Mouse (Mus musculus) urinary bladder, postnatal 4 days (tissue): ENCODE measurements at regions not wholly inside any gene's neighbourhood (a gene's known extent, or its start where the extent isn't known, plus 50 kb on each side); places are given as distances from the start of the nearest gene placed in this dataset.
A peak's percentile ranks its signal among the peaks of the same experiment; 100 is the strongest.

ENCODE experiments used
- DNase-seq, 2 experiments: peaks; one replicate each; pipeline ENCODE4 v3.0.0; 2021 to 2022; ENCODE audit warnings: low spot score in 2 of 2

DNA sequence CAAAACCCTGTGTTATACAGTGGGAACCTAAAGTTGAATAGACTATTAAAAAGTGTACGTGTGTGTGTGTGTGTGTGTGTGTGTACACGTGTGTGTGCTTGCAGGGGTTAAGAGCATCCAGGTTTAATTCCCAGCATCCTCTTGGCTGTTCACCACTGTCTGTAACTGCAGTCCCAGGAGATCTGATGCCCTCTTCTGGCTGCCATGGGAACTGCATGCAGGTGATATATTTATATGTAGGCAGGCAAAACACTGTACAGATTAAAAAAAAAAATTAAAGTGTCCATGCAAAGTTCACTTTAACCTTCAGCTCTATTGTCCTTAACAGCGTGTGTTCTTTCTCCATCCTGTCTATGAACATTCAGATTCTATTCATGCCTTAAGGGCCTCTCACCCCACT, 454.1 kb downstream of the Rnf144b start:
- no peak for DNase-seq

DNA sequence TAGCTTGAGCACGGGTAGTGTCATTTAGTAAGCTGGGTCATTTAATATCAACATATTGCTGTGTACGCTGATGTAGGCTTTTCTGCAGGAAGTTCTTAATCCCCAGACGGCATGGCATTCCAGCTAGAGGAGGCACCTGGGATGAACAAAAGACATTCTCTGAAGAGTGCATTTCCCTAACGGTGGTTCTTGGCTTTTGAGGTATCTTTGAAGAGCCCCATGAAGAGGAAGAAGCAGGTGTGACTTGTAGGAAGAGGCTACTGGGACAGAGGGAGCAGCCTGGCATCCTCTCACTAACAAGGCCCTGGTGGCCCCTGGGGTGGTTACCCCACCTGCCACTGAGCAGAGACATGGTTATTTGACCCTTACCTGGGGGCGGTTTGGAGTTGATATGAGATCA, 457.7 kb downstream of the Rnf144b start:
- no peak for DNase-seq

DNA sequence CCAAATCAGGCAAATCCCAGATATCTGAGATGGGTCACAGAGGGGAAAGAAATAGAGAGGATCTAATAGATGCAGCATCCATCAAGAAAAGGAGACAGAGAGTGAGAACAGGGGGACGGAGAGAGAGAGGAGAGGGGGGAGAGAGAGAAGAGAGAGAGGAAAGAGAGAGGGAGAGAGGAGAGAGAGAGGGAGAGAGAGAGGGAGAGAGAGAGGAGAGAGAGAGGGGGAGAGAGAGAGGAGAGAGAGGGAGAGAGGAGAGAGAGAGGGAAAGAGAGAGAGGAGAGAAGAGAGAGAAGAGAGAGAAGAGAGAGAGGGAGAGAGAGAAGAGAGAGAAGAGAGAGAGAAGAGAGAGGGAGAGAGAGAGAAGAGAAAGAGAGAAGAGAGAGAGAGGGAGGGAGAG, 462.7 kb downstream of the Rnf144b start:
- DNase-seq, result no peak

DNA sequence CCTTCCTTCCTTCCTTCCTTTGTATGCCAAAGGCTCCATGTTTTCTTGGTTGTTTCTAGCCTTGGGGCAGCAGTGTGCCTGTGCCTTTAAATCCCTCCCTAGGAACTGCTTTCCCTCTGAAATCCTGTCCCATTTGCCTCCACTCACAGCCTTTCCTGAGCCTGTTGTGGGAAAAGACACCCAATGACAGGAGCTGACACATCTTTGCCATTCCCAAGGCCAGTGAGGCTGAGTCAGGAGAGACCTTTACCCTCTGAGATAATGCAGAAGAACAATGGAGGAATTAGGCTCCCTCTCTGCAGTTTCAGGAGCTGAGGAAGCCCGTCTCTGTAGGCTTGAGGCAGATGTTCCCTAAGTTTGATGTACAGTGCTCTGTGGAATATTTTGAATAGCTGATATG, 480.2 kb downstream of the Rnf144b start:
- DNase-seq, result no peak

GRCm38 (mm10) chr13:47611439-47611838, 489.0 kb downstream of the Rnf144b start:
- no peak for DNase-seq

DNA sequence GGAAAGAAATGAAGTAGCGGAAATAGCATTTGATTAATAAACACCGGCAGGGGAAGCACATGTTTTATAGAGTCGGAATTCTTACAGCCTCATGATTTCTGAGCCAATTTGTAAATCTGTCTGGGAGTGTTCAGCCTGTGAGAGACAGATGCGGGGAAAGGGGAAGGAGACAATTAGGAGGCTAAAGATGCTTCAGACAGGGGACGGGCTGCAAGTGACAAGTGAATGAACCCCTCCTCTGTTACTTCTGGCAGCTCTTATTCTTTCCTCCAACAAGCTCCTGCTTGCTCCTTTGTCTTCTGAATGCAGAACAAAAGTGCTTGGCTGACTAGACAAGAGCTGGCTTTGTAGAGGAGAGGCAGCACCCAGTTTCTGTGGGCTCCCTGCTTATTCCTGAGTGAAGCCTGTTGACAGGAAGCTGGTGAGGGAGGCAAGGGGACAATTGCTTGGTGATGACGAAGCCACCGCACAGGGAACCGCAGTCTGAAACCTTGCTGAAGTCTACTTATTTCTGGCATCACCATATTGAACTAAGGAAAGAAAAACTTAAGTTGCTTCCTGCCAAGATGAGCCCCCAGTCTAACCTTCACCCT, 514.2 kb downstream of the Rnf144b start:
- no peak for DNase-seq

DNA sequence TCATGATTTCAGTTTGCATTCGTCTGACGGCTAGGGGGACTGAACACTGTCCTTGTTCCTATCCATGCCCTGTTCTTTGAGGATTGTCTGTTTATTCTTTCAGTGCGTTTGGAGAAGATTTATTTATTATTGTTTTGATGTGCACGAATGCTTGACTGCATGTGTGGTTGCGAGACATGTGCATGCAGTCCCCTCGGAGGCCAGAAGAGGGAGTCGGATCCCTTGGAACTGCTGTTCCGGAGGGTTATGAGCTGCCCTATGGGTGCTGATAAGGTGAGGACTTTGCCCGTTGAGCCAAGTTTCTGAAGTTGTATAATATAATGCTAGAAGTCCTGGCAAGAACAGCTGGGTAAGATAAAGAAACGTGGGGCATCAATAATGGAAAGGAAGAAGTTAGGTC, 519.9 kb downstream of the Rnf144b start:
- DNase-seq, result no peak

DNA sequence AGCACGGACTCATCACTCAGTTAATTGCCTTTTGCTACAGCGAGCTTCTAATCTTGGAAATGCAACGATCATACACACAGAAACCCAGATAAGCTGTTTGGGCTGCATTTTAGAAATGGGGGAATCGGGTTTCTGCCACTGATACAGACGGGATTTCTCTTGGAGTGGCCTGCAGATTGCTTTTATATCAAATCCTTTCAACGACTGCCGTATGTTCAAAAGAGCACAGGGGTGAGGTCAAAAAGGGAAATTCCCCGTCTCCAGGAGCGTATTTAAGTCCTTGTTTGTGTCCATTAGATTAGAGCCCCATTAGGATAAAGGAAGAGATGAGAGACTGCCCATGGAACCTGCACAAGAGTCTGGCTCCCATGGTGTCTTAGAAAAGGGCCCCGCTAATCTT, 522.6 kb downstream of the Rnf144b start:
- no peak for DNase-seq

DNA sequence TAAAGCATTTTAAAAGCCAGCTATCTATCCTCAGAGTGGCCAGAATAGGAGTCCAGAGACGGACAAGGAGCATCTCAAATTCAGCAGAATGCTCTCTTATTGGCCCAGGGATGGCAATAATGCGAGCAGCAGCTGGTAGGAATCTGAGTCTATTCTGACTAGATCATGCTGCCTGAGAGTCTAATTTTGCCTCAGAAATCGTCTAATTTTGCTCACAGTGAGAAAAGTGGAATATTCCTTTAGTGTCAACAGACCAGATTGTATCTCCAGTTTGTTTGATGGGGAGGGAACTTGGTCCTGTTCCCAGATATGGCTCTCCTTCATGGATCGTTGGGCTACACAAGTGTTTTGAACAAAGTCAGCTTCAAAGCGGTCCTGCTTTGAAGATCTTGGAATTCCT, 525.2 kb downstream of the Rnf144b start:
- no peak for DNase-seq

DNA sequence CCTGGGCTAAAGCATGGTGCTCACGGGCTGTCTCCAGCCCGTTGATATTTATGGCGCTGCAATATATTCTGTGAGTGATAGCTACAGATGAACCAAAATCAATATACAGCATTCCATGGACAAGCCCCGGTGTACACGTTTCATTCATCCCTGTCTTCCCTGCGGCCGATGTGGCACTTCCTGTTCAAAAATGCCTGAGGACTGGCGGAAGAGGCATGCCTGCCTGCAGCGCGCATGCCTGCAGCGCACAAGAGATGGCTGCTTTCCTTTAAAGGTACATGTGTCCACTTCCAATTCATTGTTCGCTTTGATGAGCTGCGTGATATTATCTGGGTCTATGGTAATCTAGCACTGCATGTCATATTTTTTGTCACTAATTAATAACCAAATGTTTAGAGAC, 527.6 kb downstream of the Rnf144b start:
- no peak for DNase-seq

- DNase-seq, result no peak
Measured at GRCm38 (mm10) chr13:47666470-47666869, 544.0 kb downstream of the Rnf144b start.

DNA sequence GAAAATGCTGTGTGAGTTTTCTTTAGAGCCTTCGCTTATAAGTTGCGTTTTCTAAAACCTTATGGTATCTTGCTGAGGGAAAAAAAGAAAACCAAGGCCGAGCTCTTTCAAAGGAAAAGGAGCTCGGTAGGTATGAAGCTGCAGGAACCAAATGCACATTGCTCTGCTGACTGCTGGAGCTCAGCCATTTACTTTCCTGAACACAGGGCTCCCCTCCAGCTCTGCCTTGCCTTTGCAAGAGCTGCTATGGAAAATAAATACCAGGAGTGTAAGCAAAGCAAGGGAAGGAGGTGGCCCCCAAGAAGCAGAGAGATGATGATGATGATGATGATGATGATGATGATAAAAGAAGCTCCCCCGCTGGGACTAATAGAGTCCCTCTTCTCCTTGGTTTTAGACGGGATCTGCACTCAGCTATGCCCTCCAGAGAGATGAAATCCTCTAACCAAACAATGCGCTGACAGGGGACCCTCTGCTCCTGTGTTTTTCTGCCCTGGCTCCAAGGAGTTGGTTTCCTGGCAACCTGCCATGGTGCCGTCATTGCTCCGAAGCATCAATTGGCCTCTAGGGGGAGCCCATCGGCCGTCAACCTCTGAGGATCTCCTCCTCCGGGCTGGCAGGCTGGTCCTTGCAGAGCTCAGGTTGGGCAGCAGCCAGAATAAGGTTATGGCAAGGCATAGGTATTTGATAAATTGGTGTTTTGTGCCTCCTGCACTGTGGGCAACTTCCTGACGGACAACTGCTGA, 544.7 kb downstream of the Rnf144b start:
- peak; percentile 83 to 93 for DNase-seq

- no peak for DNase-seq
Measured at GRCm38 (mm10) chr13:47688131-47688530, 565.7 kb downstream of the Rnf144b start.

DNA sequence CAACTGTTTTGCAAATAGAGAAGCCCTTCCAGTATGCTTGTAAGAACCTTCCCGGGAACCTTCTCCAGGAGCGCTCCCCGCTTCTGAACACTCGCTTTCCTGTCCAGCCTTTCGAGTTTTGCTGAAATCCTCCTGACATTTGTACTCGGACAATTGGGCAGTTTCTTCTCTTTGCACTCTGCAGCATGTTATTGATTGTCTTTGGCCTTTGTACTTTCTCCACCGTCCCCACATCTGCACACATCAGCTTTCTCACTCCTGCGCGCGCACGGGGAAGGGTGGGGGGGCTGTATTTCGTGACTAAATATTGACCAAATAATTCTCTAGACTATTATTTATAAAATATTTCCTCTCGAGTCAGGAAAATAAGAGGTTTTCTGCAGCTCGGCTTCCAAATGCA, 567.2 kb upstream of the Id4 start:
- DNase-seq, result no peak

GRCm38 (mm10) chr13:47695877-47696276, 565.2 kb upstream of the Id4 start:
- no peak for DNase-seq

DNA sequence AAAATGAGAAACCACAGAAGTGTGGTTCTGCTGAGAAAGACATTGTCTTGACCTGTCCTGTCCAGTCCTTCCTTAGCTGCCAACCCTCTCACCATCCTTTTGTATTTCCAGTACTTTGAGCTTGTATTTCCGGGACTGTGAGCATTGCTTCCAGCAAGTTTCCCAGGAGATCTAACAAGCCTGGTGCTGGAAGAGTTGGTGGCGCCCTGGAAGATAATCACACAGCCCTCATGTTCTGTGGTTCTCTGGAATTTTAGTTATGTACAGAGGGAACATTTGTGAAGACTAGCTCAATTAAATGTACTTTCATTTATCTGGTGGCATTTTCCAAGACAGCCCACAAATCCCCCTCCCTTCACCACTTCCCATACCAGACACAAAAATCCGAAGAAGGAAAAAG, 560.5 kb upstream of the Id4 start:
- no peak for DNase-seq

DNA sequence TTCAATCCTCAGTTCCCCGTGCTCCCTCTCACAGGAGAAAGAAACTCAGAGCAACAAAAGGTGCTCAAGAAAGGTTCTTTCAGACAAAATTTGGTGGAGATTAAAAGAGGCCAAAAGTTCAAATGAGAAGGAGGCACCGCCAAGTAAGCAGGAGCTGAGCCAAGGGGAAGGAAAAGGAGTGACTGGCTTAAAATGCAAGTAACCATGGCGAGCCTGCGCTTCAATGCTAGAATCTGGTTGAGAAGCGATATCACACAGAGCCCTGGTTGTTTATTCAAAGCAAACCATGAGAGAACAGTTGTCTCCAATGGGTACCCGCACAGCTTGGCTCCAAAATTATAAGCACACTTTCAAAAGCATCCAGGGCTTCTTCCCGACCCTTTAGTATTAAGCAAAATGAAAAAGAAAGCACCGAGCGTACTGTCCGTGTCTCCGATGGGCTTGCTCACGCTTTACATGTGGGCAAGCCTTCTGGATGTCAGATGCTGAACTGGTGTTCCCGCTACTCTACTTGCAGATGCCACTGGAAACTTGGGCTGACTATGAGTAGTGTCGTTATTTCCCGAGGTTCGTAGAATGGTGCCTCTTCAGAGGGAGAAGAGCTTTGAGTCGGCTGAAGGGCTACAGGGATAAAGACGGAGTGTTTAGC, 552.9 kb upstream of the Id4 start:
- DNase-seq, result no peak

DNA sequence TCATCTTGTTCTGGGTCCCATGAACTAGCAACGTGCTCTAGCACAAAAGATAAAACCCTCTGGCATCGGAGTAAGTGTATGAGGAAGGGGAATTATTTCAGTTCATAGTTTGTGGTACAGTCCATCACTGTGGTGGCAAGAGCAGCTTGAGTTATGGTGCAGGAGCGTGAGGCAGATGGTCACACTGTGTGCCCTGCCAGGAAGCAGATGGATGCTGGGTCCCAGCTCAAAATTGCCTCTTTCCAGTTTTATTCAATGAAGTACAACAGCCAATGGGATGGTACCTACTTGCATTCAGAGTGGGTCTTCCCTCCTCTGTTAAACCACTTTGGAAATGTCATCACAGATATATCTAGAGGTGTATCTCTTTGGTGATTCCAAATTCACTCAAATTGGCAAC, 551.7 kb upstream of the Id4 start:
- no peak for DNase-seq

DNA sequence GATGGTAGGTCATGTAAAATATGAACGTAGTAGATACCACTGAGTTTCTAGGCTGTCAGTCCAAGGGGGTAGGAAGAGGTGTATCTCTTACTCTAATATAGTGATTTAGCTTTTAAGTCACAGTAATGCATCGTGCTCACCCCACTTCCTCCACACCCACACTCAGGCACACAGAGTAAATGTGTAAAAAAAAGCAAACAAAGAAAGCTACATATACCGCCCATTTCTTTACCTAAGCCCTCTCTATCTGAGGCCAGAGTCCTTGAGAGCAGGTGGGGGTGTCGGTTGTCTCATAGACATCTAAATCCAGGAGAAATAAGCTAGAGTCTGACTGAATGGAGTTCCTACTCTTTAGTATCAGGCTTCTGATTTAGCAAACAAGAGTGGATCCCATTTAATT, 548.5 kb upstream of the Id4 start:
- DNase-seq, result no peak

- DNase-seq, result peak in 1 of 2 experiments; percentile 67
Measured at GRCm38 (mm10) chr13:47716265-47716664, 544.8 kb upstream of the Id4 start.

DNA sequence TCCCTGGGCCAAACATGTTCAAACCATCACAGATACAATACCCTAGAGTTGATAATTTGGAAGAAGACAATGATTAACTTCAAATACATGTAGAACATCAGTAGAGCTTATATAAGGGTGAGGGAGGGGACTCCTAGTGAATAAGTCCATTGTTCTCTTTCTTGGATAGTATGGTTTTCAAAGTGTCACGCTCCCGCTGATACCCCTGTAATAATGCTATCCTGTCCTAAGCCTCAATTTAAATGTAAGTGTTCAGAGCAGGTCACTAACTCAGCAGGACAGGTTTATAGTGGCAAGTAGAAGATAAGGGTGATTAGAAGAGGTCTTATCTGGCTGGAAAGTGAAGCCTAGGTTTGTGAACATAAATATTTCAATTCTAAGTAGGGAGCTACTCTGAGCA, 540.4 kb upstream of the Id4 start:
- DNase-seq, result no peak

- no peak for DNase-seq
Measured at GRCm38 (mm10) chr13:47734415-47734814, 526.6 kb upstream of the Id4 start.

DNA sequence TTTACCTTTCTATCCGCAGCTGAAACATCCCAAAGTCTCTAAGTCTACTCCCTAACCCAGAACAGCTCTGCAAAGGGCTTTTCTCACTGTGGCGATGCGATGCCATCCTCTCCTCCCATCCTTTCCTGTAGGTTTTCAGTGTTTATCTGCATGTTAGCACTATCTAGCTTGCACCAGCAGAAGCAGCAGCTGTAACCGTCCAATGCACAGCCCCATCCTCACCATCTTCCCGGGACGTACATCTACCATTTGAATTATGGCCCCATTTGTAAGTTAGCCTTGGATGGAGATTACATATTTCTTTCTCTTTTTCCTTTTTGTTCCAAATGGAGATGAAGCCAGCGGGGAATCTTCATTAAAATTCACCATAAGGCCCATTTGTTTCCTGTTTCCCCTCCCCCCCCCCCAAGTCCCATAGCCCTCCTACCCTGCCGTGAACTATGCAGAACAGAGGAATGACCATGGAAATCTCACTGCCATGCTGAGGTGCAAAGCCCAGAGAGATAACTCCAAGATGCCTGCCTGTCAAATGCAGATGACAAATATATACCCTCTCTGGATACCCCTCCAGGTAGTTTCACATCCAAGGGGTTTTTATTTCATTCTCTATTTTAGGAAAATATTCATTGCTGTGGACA, 525.5 kb upstream of the Id4 start:
- no peak for DNase-seq
